Mouse (Mus musculus) adrenal gland, adult 18-20 months (tissue): ENCODE data around the gene Cd9. TPM values are rescaled to one million over a fixed set of nuclear protein-coding genes. Genes with fewer than 3 reads are reported as not detected.

Source experiments
- DNase-seq, 2 experiments: peaks; one replicate each; pipeline ENCODE4 v3.0.0; 2021 to 2022; ENCODE audit warnings: low spot score in 2 of 2
- total RNA-seq, 2 experiments: library from RNA; stranded (reverse); gene quantifications; 1 replicate in 1 of 2; 2 replicates in 1 of 2; pipeline ENCODE4 v1.2.3; 2021

The Cd9 gene
- total RNA-seq, 2 experiments from 2014 or later: 90.1 to 131 TPM

- peak; percentile 83 to 87 for DNase-seq
Observed at GRCm38 (mm10) chr6:125418744-125419143, 75.8 kb downstream of the Cd9 start.

DNA sequence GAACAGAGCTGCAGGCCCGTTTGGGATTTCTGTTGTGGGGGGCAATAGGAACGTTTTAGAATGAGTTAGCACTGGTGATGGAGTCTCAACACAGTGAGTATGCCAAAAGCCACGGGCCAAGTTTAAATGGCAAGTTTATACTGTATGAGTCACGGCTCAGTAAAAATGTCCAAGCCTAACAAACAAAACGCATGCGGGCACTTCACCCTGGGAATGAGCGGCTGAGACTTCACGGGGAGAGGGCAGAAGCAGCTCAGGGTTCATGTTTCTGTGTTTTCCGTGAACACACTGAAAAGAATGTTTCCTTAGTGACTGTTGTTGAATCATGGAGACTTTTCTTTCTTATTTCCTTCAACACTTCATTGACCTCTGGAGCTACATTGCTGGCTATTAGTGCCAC is 81.3 kb downstream of the Cd9 start:
- DNase-seq: no peak

- no peak for DNase-seq
Observed at GRCm38 (mm10) chr6:125411661-125412060, 82.9 kb downstream of the Cd9 start.

DNA sequence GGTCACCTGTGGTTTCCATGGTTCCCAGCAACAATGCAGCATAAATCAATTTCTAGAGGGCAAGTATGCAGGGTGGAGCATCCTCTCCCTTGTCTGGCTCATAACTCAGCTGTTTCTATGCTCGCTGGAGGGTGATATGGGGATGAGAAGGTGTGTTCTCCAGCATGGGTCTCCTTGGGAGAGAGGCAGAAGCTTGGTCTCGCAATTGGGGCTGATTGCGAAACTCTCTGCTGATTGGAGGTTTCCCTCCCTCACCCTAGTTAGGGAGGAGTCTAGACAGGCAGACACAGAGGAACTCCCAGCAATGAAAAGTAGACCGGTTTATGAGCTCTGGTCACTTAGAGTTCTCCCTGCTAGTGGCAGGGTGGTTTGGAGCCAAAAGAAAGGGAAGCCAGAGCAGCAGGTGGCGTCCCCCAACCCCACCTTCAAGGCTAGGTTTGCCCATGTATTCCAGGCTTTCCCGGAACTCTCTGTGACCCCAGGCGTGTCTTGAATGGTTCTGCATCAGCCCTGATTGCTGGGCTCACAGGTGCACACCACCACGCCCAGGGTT is 83.5 kb downstream of the Cd9 start:
- DNase-seq: no peak

GRCm38 (mm10) chr6:125410551-125410950 is 84.0 kb downstream of the Cd9 start:
- DNase-seq: no peak

Other genes with a start within 250 kb of the Cd9 start
- gene Tuba3a, start 208.7 kb downstream of the Cd9 start, total RNA-seq: not detected
- gene Ltbr, start 180.9 kb downstream of the Cd9 start, total RNA-seq: 10 to 100 TPM; 56.6 to 78.9 TPM
- 1 to 10 TPM; 1.3 to 1.7 TPM for gene Scnn1a, start 174.1 kb downstream of the Cd9 start, total RNA-seq
- 100 to 1,000 TPM; 185 to 291 TPM for gene Tnfrsf1a, start 145.4 kb downstream of the Cd9 start, total RNA-seq
- under 1 TPM in 1 of 2 experiments, not detected in 1; 0.13 TPM for gene Plekhg6, start 114.0 kb downstream of the Cd9 start, total RNA-seq
- 1 to 10 TPM; 5.7 to 8.0 TPM for gene Vwf, start 52.0 kb upstream of the Cd9 start, total RNA-seq
- gene Ano2, start 195.6 kb upstream of the Cd9 start, total RNA-seq: under 1 TPM in 1 of 2 experiments, not detected in 1; 0.10 TPM